Mouse (Mus musculus) C2C12 (cell line): ENCODE measurements around the gene Ak7.

Experiments
- CEBPB ChIP-seq: IDR thresholded peaks from one replicate; pipeline ENCODE4 v1.6.1; 2011; ENCODE audit warnings: low read depth, mild to moderate bottlenecking, control low read depth, moderate library complexity
- CTCF ChIP-seq: IDR thresholded peaks from one replicate; pipeline ENCODE4 v1.5.1; 2011; ENCODE audit not compliant: control insufficient read depth, insufficient read depth, insufficient read length
- FOSL1 ChIP-seq: IDR thresholded peaks from one replicate; pipeline ENCODE4 v1.8.0; 2011; ENCODE audit warnings: mild to moderate bottlenecking, low read length; ENCODE audit not compliant: poor library complexity, insufficient read depth, severe bottlenecking
- MAX ChIP-seq: IDR thresholded peaks from one replicate; pipeline ENCODE4 v1.6.1; 2011; ENCODE audit warnings: mild to moderate bottlenecking, control low read depth
- MYOD1 ChIP-seq: IDR thresholded peaks from one replicate; pipeline ENCODE4 v1.6.1; 2011; ENCODE audit warnings: low read depth; ENCODE audit not compliant: control insufficient read depth, insufficient read length
- MYOG ChIP-seq: IDR thresholded peaks from one replicate; pipeline ENCODE4 v1.6.1; 2011; ENCODE audit not compliant: control insufficient read depth, insufficient read length; ENCODE audit errors: extremely low read depth
- USF1 ChIP-seq: IDR thresholded peaks from one replicate; pipeline ENCODE4 v1.6.1; 2011; ENCODE audit warnings: low read depth, mild to moderate bottlenecking, control low read depth, moderate library complexity

GRCm38 (mm10) chr12:105678762-105679161, 27.0 kb upstream of the Ak7 start:
- TF ChIP-seq CTCF, result no peak
- TF ChIP-seq MYOG, result no peak
- no peak for TF ChIP-seq FOSL1
- no peak for TF ChIP-seq USF1
- TF ChIP-seq MAX, result no peak
- no peak for TF ChIP-seq CEBPB
- TF ChIP-seq MYOD1, result no peak
